Mouse (Mus musculus): ENCODE measurements around the gene Zswim8. TPM values are rescaled to one million over a fixed set of nuclear protein-coding genes. Genes with fewer than 3 reads are reported as not detected.
"Not testable (repeated sequence)": the region's sequence is repeated elsewhere in the genome, so short reads cannot be mapped to it uniquely, and the experiment has no call there.

Zswim8 gene
- total RNA-seq, 1 experiment, result 33.9 TPM

DNA sequence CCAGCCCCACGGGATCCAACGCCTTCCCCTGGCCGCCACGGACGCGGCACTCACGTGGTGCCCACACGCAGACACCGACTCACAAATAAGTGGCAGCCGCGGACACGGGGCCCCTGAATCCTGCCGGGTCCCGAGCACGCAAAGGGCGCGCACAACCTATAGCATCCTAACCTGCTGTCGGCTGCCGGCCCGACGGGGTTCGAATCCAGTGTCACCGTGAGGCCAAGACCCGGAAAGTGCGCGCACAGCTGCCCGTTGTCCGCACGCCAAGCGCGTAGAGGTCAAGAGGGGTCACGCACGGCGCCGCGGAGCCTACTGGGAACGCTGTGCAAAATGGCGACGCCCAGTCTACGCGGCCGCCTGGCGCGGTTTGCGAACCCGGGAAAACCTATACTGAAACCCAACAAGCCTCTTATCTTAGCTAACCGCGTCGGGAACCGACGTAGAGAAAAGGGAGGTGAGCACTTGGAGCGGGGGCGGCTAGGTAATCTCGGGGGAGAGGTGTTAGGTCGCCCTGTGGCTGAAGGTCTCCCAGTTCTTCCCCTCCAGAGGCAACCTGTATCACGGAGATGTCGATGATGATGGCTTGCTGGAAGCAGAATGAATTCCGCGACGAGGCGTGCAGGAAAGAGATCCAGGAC is 4.5 kb upstream of the Zswim8 start, which contains the start of gene Chchd1:
TSS of gene Chchd1 (plus strand) at position 266 of the 641 bp plus-strand sequence.
- H3K4me3 ChIP-seq (ENCODE audit: insufficient read depth in 1 of 2, low read depth in 1 of 2, low read length in 2 of 2, poor library complexity in 1 of 2, severe bottlenecking in 1 of 2), result peak within 1 kb of the TSS; percentile 77 to 79
- no peaks in the 10 kb centered on the region; the same call in 1 of the 2 replicates for H3K36me3 ChIP-seq (ENCODE audit: control insufficient read depth, insufficient read depth, low read length, poor library complexity, severe bottlenecking)
- in situ Hi-C loops (cut with MboI; ENCODE audit: low sequenced_read_pairs in 2 of 2, unreplicated experiment in 2 of 2), result no loop called here
- H3K9ac ChIP-seq (ENCODE audit: insufficient read depth, low read depth, low read length, poor library complexity, severe bottlenecking), result peak within 1 kb of the TSS; percentile 99
- H3K9me3 ChIP-seq (ENCODE audit: control insufficient read depth, insufficient read depth, low read depth, low read length), result no peaks in the 10 kb centered on the region
- peak within 1 kb of the TSS; percentile 96 for H3K27ac ChIP-seq (ENCODE audit: insufficient read depth, low read depth, low read length, poor library complexity, severe bottlenecking)
- peaks cover 0 to 2% of the 10 kb centered on the region in 2 experiments; a peak in 3 of 4 replicates for H3K4me1 ChIP-seq (ENCODE audit: control insufficient read depth in 2 of 2, insufficient read depth in 2 of 2, low read length in 2 of 2, poor library complexity in 1 of 2)
- TF ChIP-seq ZNF384 (IDR thresholded peaks at IDR 0.05; ENCODE audit: low read depth, low read length) (no peak), CHD2 (IDR thresholded peaks at IDR 0.05; ENCODE audit: low read depth, low read length) (no peak), MAFK (IDR thresholded peaks at IDR 0.05; ENCODE audit: insufficient read depth, low read depth, low read length) (no peak), ZC3H11A (IDR thresholded peaks at IDR 0.05; ENCODE audit: borderline replicate concordance, low read depth, low read length) (no peak), HCFC1 (IDR thresholded peaks at IDR 0.05; ENCODE audit: borderline replicate concordance, insufficient read depth, low read length) (peak; percentile 61; the same call in 1 of the 2 replicates)
- DNase-seq (ENCODE audit: low read depth, low spot score), result peak; percentile 69

DNA sequence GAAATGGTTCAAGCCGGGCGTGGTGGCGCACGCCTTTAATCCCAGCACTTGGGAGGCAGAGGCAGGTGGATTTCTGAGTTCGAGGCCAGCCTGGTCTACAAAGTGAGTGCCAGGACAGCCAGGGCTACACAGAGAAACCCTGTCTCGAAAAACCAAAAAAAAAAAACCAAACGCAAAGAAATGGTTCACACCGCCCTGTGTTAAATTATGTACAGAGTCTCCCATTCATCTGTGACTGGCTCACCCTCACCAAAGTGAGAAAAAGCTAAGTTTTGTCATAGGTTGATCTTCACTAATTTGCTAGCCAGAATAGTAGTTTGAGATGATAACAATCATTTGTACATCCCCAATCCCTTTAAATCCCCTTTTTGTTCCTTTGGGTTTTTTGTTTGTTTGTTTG is 3.9 kb upstream of the Zswim8 start:
- DNase-seq (ENCODE audit: low read depth, low spot score); in situ Hi-C loops (cut with MboI; ENCODE audit: low sequenced_read_pairs in 2 of 2, unreplicated experiment in 2 of 2); H3K9me3 ChIP-seq (ENCODE audit: control insufficient read depth, insufficient read depth, low read depth, low read length); H3K36me3 ChIP-seq (ENCODE audit: control insufficient read depth, insufficient read depth, low read length, poor library complexity, severe bottlenecking); H3K4me1 ChIP-seq (ENCODE audit: control insufficient read depth in 2 of 2, insufficient read depth in 2 of 2, low read length in 2 of 2, poor library complexity in 1 of 2): not testable (repeated sequence)
- peak overlapping the region; percentile 77 to 79 for H3K4me3 ChIP-seq (ENCODE audit: insufficient read depth in 1 of 2, low read depth in 1 of 2, low read length in 2 of 2, poor library complexity in 1 of 2, severe bottlenecking in 1 of 2)
- peak overlapping the region; percentile 99 for H3K9ac ChIP-seq (ENCODE audit: insufficient read depth, low read depth, low read length, poor library complexity, severe bottlenecking)
- peak overlapping the region; percentile 96 for H3K27ac ChIP-seq (ENCODE audit: insufficient read depth, low read depth, low read length, poor library complexity, severe bottlenecking)
- TF ChIP-seq ZNF384 (IDR thresholded peaks at IDR 0.05; ENCODE audit: low read depth, low read length), result peak; percentile 72; the same call in 1 of the 2 replicates

GRCm38 (mm10) chr14:20708239-20708638 is 887 bp downstream of the Zswim8 start:
- DNase-seq (ENCODE audit: low read depth, low spot score), result no peak
- H3K27ac ChIP-seq (ENCODE audit: insufficient read depth, low read depth, low read length, poor library complexity, severe bottlenecking), result no peak overlapping the region
- no peak overlapping the region for H3K9ac ChIP-seq (ENCODE audit: insufficient read depth, low read depth, low read length, poor library complexity, severe bottlenecking)
- in situ Hi-C loops (cut with MboI; ENCODE audit: low sequenced_read_pairs in 2 of 2, unreplicated experiment in 2 of 2), result no loop called here
- TF ChIP-seq ZNF384 (IDR thresholded peaks at IDR 0.05; ENCODE audit: low read depth, low read length) (no peak), ZC3H11A (IDR thresholded peaks at IDR 0.05; ENCODE audit: borderline replicate concordance, low read depth, low read length) (no peak), MAFK (IDR thresholded peaks at IDR 0.05; ENCODE audit: insufficient read depth, low read depth, low read length) (no peak)
- no peaks in the 10 kb centered on the region; a peak in 1 of 4 replicates for H3K4me1 ChIP-seq (ENCODE audit: control insufficient read depth in 2 of 2, insufficient read depth in 2 of 2, low read length in 2 of 2, poor library complexity in 1 of 2)
- H3K4me3 ChIP-seq (ENCODE audit: insufficient read depth in 1 of 2, low read depth in 1 of 2, low read length in 2 of 2, poor library complexity in 1 of 2, severe bottlenecking in 1 of 2), result peak overlapping the region; percentile 66 to 78; a peak in 3 of 4 replicates
- no peaks in the 10 kb centered on the region for H3K9me3 ChIP-seq (ENCODE audit: control insufficient read depth, insufficient read depth, low read depth, low read length)
- peaks cover 2% of the 10 kb centered on the region; the same call in 1 of the 2 replicates for H3K36me3 ChIP-seq (ENCODE audit: control insufficient read depth, insufficient read depth, low read length, poor library complexity, severe bottlenecking)

GRCm38 (mm10) chr14:20713832-20714231 is 6.5 kb downstream of the Zswim8 start:
- Histone ChIP-seq H3K4me3 (ENCODE audit: insufficient read depth in 1 of 2, low read depth in 1 of 2, low read length in 2 of 2, poor library complexity in 1 of 2, severe bottlenecking in 1 of 2) (peak overlapping the region; percentile 28 to 37; a peak in 2 of 4 replicates), H3K27ac (ENCODE audit: insufficient read depth, low read depth, low read length, poor library complexity, severe bottlenecking) (no peak overlapping the region), H3K9ac (ENCODE audit: insufficient read depth, low read depth, low read length, poor library complexity, severe bottlenecking) (peak overlapping the region; percentile 6; the same call in 1 of the 2 replicates), H3K36me3 (ENCODE audit: control insufficient read depth, insufficient read depth, low read length, poor library complexity, severe bottlenecking) (peaks cover 4% of the 10 kb centered on the region; the same call in 1 of the 2 replicates), H3K9me3 (ENCODE audit: control insufficient read depth, insufficient read depth, low read depth, low read length) (no peaks in the 10 kb centered on the region), H3K4me1 (ENCODE audit: control insufficient read depth in 2 of 2, insufficient read depth in 2 of 2, low read length in 2 of 2, poor library complexity in 1 of 2) (no peaks in the 10 kb centered on the region; a peak in 1 of 4 replicates)
- in situ Hi-C loops (cut with MboI; ENCODE audit: low sequenced_read_pairs in 2 of 2, unreplicated experiment in 2 of 2), result no loop called here
- TF ChIP-seq ZC3H11A (IDR thresholded peaks at IDR 0.05; ENCODE audit: borderline replicate concordance, low read depth, low read length) (no peak), ZNF384 (IDR thresholded peaks at IDR 0.05; ENCODE audit: low read depth, low read length) (no peak), HCFC1 (IDR thresholded peaks at IDR 0.05; ENCODE audit: borderline replicate concordance, insufficient read depth, low read length) (no peak), MAFK (IDR thresholded peaks at IDR 0.05; ENCODE audit: insufficient read depth, low read depth, low read length) (no peak), CHD2 (IDR thresholded peaks at IDR 0.05; ENCODE audit: low read depth, low read length) (no peak)
- DNase-seq (ENCODE audit: low read depth, low spot score), result no peak

Data from ES-E14 (cell line).